Mouse (Mus musculus) lung, postnatal 10 days (tissue): ENCODE measurements around the gene Phactr1.

Experiments
- DNase-seq: peaks from one replicate; pipeline ENCODE4 v3.0.0; 2021

Gene Phactr1

DNA sequence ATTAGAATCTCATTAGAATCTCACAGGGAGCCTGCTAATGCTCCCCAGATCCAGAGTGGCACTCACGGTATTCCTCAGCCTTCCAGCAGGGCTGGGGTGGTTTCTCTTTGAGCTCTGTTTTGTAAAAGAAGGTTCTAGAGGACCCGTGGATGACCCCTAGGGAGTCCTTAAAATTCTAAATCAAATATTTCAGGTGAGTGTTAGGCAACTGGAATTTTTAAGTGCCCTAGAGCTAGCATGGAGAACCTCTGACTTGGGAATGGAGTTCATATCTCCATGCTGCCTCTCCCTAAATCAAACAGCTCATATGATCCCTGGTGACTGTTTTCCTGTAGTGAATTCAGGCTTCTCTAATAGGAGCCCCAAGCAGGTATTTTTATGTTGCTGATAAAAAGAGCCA is 197.9 kb downstream of the Phactr1 start:
- peak; percentile 32 for DNase-seq

- DNase-seq = peak; percentile 55
These were observed 203.8 kb downstream of the Phactr1 start for GRCm38 (mm10) chr13:42884033-42884724.

DNA sequence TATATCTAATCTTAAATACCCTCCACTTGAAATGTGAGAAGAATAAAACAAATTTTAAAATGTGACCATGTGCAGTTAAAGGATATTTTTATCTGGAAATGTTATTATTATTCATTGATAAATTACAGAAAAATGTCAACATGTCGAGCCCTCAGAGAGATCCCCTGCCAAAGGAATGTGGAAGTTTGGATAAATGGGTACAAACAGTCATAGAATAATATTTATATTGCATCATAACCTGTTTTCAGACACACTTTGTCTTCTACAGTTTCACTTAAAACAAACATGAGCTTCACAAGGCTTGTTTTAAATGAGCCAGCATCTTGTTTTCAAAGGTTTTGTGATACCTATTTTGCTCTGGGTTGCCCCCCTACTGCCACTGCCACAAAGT is 204.3 kb downstream of the Phactr1 start:
- DNase-seq = no peak

DNA sequence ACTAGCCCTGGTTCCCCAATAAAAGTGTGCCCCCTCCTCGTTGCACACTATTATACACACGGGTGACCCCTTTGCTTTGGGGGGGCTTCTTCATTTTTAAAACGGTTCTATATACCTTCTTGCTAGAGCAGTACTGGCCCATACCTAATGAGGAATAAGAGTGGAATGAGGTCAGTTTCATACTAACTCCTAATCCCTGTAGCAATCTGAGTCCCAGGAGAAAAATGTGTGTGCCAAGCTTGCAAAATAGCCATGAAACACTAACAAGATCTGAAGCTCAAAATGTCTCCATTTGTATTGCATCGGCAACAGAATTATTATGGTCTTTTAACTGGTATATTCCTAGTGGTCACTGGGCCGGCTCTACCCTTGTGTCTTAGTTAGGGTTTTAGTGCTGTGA is 207.3 kb downstream of the Phactr1 start:
- DNase-seq = no peak

DNA sequence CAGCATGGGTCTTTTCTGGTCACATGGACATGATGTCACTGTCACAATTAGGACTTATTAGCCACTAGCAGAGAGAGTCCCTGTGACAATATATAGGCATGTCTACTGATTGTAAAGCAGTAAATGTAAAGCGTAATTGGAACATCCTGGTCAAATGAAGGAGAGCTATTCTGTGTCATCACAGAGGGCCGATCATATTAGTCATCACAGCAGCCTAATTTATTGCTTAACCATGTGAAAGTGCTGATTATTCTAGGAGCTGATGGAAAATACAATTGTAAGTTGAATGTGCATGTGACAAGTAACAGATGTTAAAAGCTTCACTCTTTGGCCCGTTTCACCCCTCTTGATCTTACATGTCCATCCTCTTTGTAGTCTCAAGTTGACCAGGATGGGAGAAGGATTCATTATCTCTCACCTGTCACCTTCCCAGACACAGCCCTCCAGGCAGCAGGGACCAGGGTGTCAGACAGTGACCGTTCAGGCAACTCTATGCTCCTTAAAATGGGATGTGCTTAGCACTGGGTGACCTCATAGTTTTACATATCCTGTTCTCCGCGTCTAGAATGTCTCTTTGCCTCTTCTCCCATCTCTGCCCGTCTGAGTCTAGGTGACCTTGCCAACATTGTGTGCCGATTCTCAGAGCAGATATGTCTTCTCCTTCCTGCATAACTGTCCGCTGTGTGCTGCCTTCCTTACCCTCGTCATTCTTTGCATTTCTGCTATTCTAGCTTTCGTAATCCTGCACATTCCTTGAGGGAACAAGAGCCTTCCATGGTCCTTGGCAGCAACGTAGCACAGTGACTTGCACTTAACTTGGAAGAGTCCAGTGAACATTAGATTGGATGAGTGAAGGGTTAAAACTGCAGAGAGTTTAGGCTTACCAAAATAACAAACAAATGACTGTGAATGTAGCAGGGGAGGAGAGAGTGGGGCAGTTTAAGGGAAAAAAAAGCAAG is 209.4 kb downstream of the Phactr1 start:
- peak; percentile 38 for DNase-seq

- DNase-seq = no peak
These were observed 210.2 kb downstream of the Phactr1 start for GRCm38 (mm10) chr13:42890651-42891050.

DNA sequence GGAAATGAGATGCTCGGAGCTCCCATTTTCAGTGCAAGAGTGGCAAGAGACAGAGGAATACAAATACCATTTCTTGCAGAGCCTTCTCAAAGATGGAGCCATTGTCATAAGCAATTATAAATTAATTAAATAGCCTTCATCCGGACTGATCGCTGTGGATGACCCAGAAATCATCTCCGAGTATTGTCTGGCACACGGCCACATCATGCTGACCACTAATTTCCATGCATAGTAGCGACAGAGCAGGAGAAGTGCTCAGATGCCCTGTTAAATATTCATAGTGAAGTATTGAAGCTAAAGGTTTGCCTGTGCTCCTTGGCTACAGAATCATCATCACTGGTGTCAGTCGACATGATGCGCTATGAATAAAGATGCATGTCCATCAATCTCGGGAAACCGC is 213.6 kb downstream of the Phactr1 start:
- no peak for DNase-seq

DNA sequence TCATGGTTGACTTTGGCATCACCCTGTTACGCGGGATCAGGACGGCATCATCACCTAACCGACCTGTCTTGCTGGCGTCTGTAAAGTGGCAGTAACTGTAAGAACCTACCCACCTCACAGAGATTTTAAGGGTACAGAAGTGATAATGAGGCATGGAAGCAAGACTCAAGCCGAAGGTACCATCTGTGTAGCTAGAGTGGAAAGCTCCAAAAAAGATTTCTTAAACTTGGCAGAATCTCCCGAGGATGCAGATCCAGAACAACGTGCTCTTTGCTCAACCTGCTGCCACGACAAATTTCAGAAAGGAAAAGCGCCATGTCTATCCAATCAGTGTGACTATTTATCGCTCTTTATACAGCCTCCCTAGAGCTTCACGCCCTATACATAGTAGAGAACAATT is 214.2 kb downstream of the Phactr1 start:
- DNase-seq = no peak

GRCm38 (mm10) chr13:42895980-42896379 is 215.6 kb downstream of the Phactr1 start:
- peak; percentile 27 for DNase-seq

DNA sequence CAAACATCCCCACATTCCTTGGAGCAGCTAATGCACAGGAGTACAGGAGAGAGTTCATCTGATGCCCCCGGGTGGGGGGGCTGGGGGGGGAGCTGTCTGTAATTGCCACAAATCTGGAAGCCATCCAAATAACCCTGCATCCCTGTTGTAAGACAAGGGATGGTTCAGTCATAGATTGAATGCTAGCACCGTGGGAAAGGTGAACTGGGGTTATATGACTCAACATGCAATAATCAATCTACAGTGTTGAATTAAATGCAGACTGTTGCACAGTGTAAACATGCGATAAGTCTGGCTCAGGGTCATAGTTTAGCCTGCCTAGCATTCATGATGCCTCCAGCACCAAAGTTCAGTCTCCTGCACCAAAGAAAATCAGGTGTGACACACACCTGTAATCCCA is 219.2 kb downstream of the Phactr1 start:
- no peak for DNase-seq

DNA sequence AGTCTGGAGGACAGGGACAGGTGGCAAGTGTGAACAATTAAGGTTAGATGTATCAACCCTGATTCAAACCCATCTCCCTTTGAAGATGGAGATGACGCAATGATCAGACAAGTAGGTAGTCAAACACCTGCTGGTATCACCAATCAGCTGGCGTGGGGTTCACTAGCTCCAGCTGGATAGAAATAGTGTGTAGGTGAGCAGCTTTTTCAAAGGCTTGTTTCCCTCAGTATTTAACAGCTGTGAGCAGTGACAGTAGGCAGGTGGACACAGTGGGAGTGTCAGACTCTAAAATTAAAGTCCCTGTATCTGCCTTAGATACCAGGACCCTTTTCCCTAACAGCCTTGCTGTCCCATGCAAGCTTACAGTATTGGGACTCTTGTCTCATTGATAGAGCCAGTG is 221.4 kb downstream of the Phactr1 start:
- no peak for DNase-seq

- DNase-seq = no peak
These were observed 222.4 kb downstream of the Phactr1 start for GRCm38 (mm10) chr13:42902859-42903258.

GRCm38 (mm10) chr13:42905818-42906217 is 225.4 kb downstream of the Phactr1 start:
- no peak for DNase-seq

- DNase-seq = no peak
These were observed 226.6 kb downstream of the Phactr1 start for GRCm38 (mm10) chr13:42906990-42907389.

GRCm38 (mm10) chr13:42915081-42915480 is 234.7 kb downstream of the Phactr1 start:
- no peak for DNase-seq

- DNase-seq = no peak
These were observed 235.4 kb downstream of the Phactr1 start for GRCm38 (mm10) chr13:42915851-42916193.

GRCm38 (mm10) chr13:42916194-42917033 is 236.0 kb downstream of the Phactr1 start:
- DNase-seq = peak; percentile 70

GRCm38 (mm10) chr13:42917251-42917650 is 236.8 kb downstream of the Phactr1 start:
- peak; percentile 65 for DNase-seq

GRCm38 (mm10) chr13:42920062-42920461 is 239.6 kb downstream of the Phactr1 start:
- DNase-seq = no peak

DNA sequence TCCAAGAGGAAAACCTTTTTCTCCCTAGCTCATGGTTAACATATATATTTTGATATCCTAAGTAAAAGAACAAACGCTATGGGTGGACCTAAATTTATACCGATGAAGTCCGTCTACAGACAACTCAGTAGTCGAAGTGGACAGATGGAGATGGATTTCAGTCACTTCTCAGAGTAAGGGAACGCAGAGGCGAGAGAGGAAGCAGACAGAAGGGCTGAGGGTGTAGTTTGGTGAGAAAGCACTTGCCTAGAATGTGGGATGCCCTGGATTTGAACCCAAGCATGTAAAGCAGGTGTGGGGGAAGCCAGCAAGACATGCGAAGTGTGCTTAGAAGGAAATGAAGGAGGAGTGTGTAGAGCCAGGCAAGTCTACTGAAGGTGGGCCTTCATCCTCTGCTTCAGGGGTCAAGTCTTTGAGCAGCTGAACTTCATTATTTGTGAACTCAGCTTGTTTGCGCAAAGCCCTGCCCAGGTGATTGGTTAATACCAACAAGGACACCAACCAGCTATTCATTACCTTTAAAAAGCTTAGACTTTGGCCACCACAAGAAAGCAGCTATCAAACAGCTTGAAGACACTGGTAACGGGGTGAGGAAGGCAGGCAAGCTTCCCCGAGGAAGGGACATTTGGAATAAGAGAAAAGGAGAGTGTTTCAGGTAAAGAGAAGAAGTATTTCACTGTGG is 241.5 kb downstream of the Phactr1 start:
- DNase-seq = no peak

- no peak for DNase-seq
These were observed 247.4 kb downstream of the Phactr1 start for GRCm38 (mm10) chr13:42927778-42928177.

DNA sequence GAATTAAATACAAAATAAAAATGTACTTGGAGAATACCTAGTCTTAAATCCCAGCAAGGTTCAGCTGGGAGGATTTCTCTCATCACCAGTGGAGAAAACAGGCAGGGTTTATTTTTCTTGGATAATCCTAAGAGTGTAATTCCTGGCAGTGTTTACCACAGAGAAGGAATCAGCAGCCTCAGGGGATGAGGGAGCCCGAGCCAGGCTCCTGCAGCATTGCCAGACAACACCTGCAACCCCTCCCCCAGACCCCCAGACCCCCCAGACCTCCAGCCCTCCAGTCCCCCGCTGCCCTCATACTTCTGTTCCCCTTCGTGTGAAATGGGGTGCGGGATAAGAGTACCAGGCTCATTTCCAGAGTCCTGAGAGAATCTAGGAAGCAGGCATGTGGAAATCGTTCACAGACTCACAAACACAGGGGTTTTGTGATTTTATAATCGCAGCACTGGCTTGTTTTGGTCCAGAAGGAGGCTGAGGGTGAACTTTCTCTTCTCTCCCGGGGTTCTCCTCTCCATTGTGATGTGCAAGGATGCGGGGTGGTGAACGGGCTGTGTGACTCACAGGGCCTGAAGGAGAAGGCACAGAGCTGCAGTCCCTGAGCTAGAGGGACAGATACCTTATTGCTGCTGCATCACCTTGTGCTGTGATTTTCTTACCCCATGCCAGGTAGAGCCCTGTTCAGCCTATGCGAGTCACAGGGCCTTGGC is 249.3 kb downstream of the Phactr1 start:
- no peak for DNase-seq
